Mouse (Mus musculus): ENCODE measurements at regions not wholly inside any gene's neighbourhood (a gene's known extent, or its start where the extent isn't known, plus 50 kb on each side); places are given as distances from the start of the nearest gene placed in this dataset.

GRCm38 (mm10) chr9:41736881-41737280 lies 387.2 kb downstream of the Sorl1 start:
- TF ChIP-seq GATA1 (IDR thresholded peaks at IDR 0.05; ENCODE audit: low read length): no peak
- no peak for TF ChIP-seq TAL1 (IDR thresholded peaks at IDR 0.05; ENCODE audit: low read length)
